Mouse (Mus musculus): ENCODE measurements around the gene Tanc1.

Gene Tanc1

DNA sequence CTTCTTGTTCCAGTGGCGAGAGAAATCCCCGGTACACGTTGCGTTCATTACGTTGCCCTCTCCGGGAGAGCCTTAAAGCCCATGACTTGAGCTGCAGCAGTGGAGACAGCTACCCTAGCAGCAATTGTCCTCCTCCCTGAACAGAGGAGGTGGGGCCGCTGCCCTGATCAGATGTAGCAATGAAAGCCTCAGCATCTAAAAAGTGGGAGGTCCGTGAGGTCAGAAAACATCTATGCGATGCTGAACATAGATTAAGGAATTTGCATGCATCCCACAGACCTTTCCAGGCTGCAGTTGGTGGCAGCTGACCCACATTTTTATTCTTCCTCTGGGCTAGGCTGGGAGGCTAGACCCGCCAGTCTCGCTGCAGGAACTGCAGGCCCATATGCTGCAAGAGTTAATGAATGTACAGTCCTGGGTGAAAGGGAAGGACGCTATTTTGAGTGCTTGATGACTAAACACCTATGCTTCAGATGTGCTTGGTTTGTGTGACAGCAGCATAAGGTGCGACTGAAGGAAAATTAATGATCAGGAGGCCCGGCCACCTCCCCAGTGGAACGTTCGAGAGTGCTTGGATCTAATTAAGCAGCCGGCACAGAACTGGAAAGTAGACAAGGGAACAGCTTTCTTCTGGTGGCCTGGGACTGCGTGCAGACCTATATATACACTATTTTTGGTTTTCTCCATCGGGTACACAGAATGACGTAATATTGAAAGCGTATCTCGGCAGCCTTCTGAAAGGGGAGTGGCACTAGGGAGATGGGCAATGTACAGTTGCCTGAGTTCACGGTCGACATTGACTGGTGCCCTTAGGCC is 107.0 kb downstream of the Tanc1 start:
- DNase-seq (ENCODE audit: low spot score), result no peak

- no peak for DNase-seq (ENCODE audit: low spot score)
These were observed 108.0 kb downstream of the Tanc1 start for GRCm38 (mm10) chr2:59719831-59720230.

GRCm38 (mm10) chr2:59721119-59721518 is 109.3 kb downstream of the Tanc1 start:
- no peak for DNase-seq (ENCODE audit: low spot score)

- DNase-seq (ENCODE audit: low spot score), result no peak
These were observed 109.9 kb downstream of the Tanc1 start for GRCm38 (mm10) chr2:59721758-59722157.

DNA sequence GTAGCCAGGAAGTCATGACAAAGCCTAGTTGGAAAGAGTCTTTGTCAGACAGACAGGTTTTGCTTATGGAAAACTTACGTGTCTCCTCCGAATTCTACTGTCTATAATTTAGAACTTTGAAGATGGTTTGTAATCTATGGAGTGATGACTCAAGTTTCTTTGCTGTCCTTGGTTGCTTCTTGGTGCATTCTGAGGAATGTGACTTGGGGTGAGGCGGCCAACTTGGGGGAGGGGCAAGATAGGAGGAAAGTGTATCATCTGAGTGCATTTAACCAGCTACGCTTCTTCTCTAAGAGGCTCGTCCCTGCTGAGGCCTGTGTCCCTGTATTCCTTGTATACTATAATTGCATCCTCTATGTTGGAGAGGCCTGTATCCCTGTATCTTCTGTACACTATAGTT is 111.5 kb downstream of the Tanc1 start:
- no peak for DNase-seq (ENCODE audit: low spot score)

- no peak for DNase-seq (ENCODE audit: low spot score)
These were observed 113.8 kb downstream of the Tanc1 start for GRCm38 (mm10) chr2:59725518-59726185.

- DNase-seq (ENCODE audit: low spot score), result no peak
These were observed 120.0 kb downstream of the Tanc1 start for GRCm38 (mm10) chr2:59731831-59732230.

DNA sequence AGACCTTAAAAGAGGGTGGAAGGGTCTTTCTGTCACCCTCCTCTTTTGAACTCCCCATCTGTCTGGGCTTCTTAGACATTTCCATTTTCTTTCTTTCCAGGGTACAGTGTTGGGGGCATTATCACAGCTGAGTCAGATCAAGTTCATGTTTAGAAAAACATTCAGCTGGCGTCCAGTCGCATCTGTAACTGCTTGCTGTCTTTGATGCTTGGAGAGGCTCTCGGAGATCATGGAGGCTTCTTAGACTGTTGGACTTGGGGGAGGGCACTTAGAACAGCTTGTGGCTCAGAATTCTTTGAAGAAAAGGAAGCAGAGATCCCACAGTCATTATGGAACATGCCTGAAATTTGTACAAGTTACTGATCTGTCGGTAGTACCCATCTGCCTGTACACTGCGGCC is 121.6 kb downstream of the Tanc1 start:
- DNase-seq (ENCODE audit: low spot score), result no peak

DNA sequence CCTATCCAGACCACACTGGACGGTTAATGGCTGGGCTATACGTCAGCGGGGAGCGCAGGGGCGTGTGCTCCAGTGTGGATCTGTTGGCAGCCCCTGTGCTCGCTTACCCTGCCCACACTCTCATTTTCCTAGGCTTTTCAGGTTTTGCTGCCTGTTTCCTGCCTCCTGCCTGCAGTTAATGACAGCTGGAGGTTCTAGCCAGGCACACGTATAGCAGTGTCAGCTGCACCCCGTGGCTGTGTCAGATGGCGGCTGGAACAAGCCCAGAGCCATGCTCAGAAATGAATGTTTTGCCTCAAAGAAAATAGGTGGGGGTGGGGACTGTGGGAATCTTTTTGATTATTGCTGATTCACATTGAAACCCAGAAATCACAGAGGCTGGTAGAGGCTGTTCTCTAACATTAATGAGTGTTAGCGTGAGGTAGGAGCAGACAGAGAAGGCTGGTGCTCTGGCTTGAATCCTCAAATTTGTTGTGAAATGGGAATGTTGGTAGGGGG is 124.6 kb downstream of the Tanc1 start:
- DNase-seq (ENCODE audit: low spot score), result no peak

DNA sequence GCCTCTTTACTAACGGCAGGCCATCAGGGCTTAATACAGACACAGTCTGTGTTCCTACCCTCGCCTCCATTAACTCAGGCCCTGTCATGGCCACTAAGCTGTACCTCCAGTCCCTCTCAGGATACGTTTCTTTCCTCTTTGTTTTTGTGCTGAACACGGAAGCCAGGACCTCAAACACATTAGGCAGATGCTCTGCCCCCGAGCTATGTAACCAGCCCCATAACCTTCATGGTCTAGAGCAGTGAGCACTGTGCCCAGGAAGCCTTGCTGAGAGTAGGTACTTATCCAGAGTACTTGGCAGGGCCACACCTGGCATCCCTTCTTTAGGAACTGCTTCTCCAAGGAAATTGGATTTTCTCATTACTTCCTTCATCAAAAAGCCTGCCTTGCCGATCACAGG is 125.5 kb downstream of the Tanc1 start:
- no peak for DNase-seq (ENCODE audit: low spot score)

GRCm38 (mm10) chr2:59738356-59738755 is 126.5 kb downstream of the Tanc1 start:
- DNase-seq (ENCODE audit: low spot score), result no peak

DNA sequence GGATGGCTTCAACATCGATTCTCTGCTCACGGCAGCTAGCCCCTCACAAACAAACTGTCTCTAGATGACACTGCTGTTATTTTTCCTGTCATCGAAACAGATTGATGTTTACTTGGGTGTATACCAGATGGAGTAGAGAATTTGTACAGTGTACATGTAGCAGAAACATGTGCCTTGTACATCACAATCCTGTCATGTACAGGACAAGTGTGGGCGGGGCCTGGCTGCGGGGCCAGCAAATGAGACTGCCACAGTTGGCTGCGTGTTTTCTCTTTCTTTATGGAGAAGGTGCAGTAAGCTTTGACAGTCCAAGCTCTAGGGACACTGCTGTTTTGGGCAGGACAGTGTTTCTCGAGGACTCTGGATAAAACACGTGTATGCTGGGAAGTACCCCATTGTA is 127.2 kb downstream of the Tanc1 start:
- DNase-seq (ENCODE audit: low spot score), result no peak

DNA sequence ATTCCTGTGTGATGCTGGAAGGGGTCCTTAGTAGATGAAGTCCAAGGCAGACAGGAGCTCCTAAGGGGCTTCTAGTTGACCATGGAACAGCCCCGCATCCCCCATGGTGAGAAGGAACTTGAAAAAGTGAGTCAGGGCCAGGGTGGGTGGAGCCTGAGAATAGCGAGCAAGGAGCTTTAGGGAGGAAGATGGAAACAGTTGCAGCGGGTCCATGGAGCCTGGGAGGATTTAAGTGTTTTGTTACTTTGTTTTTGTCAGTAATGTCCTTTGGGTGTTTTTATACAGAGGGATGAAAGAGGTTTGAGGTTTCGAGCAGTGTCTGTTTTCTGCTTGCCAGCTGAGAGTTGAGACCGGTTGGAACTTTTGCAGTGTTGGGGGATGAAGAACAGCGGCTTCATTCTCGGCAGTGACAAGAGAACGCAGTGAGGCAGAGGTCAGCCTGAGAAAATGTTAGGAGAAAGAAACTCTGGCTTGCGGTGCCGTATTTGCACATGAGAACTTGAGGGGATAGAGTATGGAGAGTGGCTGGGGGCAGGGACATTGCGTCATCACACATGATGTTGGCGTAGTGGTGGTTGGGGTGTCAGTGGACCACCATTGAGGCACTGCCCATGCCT is 130.8 kb downstream of the Tanc1 start:
- no peak for DNase-seq (ENCODE audit: low spot score)

GRCm38 (mm10) chr2:59745428-59745827 is 133.6 kb downstream of the Tanc1 start:
- peak; percentile 55 for DNase-seq (ENCODE audit: low spot score)

DNA sequence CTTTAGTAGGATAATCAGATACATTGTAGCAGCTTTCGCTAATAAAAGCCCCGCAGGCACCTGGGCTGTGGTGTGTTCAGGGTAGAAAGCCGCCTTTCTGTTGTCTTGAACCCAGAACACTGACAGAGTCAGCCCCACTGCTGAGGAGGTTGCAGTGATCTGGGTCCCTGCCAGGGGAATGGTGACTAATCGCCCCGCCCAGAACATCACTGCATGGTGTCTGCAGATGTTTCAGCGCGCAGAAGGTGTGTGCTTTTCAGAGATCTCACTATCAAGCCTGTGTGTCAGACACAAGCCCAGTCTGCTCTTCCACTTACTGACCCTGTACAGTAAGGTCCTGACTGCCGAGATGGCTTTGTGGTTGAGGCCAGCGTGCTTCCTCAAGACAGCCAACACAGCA is 134.2 kb downstream of the Tanc1 start:
- DNase-seq (ENCODE audit: low spot score), result no peak

GRCm38 (mm10) chr2:59747757-59748156 is 135.9 kb downstream of the Tanc1 start:
- no peak for DNase-seq (ENCODE audit: low spot score)

DNA sequence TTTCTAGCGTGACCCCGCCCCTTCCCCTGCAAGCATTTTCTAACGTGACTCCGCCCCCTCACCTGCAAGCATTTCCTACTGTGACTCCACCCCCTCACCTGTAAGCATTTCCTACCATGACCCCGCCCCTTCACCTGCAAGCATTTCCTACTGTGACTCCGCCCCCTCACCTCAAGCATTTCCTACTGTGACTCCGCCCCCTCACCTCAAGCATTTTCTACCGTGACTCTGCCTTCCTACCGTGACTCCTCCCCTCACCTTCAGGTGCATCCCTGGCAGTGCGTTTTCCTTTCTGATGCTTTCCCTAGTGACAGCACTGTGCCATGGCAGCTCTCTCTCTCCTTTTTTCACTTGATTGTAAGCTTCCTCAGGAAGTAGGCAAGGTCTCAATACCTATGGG is 137.5 kb downstream of the Tanc1 start:
- DNase-seq (ENCODE audit: low spot score), result no peak

DNA sequence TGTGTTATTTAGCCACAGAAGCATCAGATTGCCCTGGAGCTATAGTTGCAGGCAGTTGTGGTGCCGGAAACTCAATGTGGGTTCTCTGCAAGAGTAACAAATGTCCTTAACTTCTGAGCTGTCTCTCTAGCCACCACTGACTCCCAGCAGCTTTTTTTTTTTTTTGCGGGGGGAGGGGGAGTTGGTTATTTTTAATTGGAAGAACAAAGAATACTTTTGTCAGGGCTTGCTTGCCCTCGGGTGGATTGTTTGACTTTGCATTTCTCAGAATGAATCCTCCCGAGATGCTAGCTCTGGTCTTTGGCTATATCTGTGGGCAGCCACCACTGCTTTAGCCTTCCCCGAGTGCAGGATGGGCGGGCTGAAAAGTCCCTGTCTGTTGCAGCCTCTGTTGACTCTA is 139.3 kb downstream of the Tanc1 start:
- no peak for DNase-seq (ENCODE audit: low spot score)

- DNase-seq (ENCODE audit: low spot score), result no peak
These were observed 140.3 kb downstream of the Tanc1 start for GRCm38 (mm10) chr2:59752148-59752547.

DNA sequence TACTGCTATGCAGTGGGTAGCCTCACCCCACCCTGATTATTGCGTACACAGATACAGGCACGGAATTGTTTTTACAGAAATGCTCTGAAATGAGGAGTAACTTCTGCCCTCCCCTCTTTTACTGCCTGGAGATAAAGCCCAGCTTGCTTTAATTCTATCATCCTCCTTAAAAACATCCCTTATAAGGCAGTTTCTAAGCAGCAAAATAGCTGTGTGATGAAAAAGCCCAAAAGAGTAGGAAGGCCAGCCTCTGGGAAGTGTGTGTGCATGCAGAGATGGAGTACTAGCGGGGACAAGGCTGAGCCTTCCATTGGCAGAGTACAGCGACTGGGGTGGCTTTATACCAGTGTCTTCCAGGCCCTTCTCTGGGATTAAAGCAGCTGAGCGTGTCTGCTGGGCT is 140.9 kb downstream of the Tanc1 start:
- no peak for DNase-seq (ENCODE audit: low spot score)

GRCm38 (mm10) chr2:59756137-59756753 is 144.4 kb downstream of the Tanc1 start:
- no peak for DNase-seq (ENCODE audit: low spot score)

DNA sequence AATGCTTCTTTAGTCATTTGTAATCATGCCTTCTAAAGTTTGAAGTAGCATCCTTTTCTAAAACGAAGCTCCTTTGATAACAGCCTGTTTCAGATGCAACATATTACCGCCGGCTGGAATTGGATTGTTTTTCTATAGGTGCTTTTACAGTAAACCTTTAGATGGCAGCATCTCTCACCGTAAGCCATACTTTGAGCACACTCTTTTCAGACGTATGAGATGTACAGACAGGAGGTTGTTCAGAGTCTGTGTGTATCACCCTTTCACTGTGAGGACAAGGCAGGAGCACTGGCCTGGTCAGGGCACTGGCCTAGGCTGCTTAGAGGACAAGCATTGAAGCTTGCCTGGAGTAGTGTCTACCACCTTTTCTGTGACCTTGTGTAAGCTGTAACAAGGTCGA is 145.2 kb downstream of the Tanc1 start:
- DNase-seq (ENCODE audit: low spot score), result no peak

All from ovary, postnatal 36 days (tissue).